Mouse (Mus musculus) cortical plate, adult 2 months (tissue): ENCODE results near the gene Ntm. TPM values are rescaled to one million over a fixed set of nuclear protein-coding genes. Genes with fewer than 3 reads are reported as not detected.

Source experiments
- H3K27ac ChIP-seq: fragments of 200-500 bp; 2 replicates; pipeline ENCODE4 v1.5.1; 2012; ENCODE audit warnings: low read length, control low read depth, inconsistent platforms; ENCODE audit not compliant: insufficient read depth
- H3K4me1 ChIP-seq: fragments of 200-500 bp; 2 replicates; pipeline ENCODE4 v1.6.1; 2011; ENCODE audit warnings: low read length; ENCODE audit not compliant: control insufficient read depth, insufficient read depth
- H3K4me3 ChIP-seq: fragments of 200-500 bp; 2 replicates; pipeline ENCODE4 v1.5.1; 2011; ENCODE audit warnings: mild to moderate bottlenecking, low read length, control low read depth; ENCODE audit not compliant: insufficient read depth
- CTCF ChIP-seq: fragments of 200-500 bp; IDR thresholded peaks from 2 replicates; pipeline ENCODE4 v1.5.1; 2011; ENCODE audit warnings: mild to moderate bottlenecking, control low read depth, low read length; ENCODE audit not compliant: insufficient read depth; ENCODE audit errors: extremely low read depth
- POLR2A ChIP-seq: fragments of 200-500 bp; IDR thresholded peaks from 2 replicates; pipeline ENCODE4 v1.6.1; 2011; ENCODE audit warnings: mild to moderate bottlenecking, low read length, control low read depth; ENCODE audit not compliant: insufficient read depth; ENCODE audit errors: extremely low read depth
- polyA plus RNA-seq: library from polyadenylated mRNA; depleted of rRNA; stranded (reverse); fragments of >200 nt; gene quantifications from 2 replicates; pipeline ENCODE4 v1.2.3, GENCODE M21; 2012

Ntm gene
- polyA plus RNA-seq, 1 experiment: 169 TPM

DNA sequence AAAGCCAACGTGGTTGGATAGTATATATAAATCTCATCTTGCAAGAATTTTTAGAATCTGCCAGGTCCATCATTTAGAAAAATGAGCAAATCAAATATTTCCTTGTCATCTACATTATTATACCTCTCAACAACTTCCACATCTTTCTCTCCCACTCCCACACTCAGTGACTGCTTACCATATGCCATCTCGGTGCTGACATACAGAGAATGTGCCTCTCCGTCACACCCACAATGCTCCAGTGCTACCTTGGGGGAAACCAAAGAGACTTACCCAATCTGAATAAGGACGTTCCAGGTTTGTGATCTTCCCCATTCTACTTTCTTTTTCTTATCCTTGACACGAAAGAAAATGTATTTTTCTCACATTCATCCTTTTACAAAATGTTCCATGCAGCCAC is 75.0 kb downstream of the Ntm start:
- H3K4me3 ChIP-seq: no peak overlapping the region
- no peak for TF ChIP-seq POLR2A
- no peak for TF ChIP-seq CTCF
- H3K4me1 ChIP-seq: peaks cover 7% of the 10 kb centered on the region
- no peak overlapping the region for H3K27ac ChIP-seq

DNA sequence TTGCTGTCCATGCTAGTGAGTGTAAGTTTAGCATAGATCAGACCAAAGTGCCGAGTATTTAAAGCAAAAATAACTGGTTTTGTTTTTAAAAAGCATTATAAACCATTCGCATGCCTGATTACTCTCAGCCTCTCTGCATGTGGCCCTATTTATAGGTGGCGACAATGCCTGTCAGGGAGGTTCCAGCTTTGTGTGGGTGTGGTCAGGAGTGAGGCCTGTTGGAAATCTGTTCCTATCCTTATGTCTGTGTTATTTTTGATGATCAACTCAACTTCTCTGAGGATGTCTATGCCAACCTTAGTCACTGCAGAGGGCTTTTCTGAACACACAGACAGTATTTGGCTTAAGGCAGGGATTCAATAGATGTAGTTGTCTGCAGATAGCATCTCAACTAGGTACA is 78.9 kb downstream of the Ntm start:
- TF ChIP-seq POLR2A: no peak
- no peak for TF ChIP-seq CTCF
- H3K4me1 ChIP-seq: peaks cover 10% of the 10 kb centered on the region
- no peak overlapping the region for H3K4me3 ChIP-seq
- H3K27ac ChIP-seq: no peak overlapping the region

DNA sequence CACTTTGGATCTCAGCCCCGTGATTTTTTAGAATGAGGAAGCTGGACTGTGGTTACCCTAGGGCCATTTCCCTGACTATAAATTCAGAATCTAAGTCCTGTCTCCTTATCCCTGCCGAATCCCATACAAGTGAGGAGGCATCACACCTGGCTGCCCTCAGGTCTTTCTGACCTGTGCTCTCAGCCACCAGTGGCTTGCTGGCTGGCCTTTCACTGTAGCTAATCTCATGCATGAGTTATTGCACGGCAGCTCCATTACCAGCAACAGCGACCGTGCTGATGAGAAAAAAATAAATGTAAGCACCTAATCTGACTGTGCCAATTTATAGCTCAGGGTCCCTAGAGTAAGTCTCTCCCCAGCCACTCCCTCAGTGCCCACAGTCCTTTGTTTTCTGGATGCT is 81.3 kb downstream of the Ntm start:
- peaks cover 10% of the 10 kb centered on the region for H3K4me1 ChIP-seq
- no peak overlapping the region for H3K4me3 ChIP-seq
- TF ChIP-seq CTCF: no peak
- no peak for TF ChIP-seq POLR2A
- H3K27ac ChIP-seq: no peak overlapping the region

DNA sequence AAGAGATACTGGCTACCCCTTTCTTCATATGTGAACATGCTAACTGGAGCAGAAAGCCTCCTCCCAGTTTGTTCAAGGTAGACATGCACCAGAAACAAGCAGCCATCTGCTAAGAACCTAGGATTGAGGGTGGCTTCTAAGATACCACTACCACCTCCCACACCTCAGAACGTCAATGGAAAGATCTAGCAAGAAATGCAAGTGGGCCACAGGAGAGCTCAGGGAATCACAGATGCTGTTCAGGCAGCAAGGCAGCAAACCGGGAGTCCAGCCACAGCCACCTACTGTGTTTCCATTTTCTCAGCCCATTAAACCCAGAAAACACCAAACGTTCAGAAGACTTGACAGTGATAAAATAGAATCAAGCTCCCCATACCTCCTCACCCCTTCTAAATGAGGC is 85.4 kb downstream of the Ntm start:
- TF ChIP-seq POLR2A (no peak), CTCF (no peak)
- H3K4me3 ChIP-seq: no peak overlapping the region
- no peak overlapping the region for H3K27ac ChIP-seq
- H3K4me1 ChIP-seq: peaks cover 9% of the 10 kb centered on the region

DNA sequence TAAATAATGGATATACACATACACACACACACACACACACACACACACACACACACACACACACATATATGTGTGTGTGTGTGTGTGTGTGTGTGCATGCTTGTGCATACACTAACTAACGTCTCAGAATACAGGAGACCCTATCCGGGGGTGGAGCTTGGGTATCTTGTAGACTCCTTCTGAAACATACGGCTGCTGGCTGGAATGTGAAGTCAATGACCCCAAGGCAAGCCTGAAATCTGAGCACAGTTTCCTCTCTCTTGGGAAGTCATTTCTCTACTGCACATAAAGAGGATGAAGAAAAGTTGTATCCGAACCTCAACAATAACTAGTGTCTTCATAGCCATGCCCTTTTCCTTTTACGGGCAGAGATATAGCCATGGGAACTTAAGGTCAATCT is 95.2 kb downstream of the Ntm start:
- no peak overlapping the region for H3K4me3 ChIP-seq
- H3K27ac ChIP-seq: no peak overlapping the region
- no peak for TF ChIP-seq POLR2A
- TF ChIP-seq CTCF: no peak
- H3K4me1 ChIP-seq: peaks cover 2% of the 10 kb centered on the region; the same call in 1 of the 2 replicates

DNA sequence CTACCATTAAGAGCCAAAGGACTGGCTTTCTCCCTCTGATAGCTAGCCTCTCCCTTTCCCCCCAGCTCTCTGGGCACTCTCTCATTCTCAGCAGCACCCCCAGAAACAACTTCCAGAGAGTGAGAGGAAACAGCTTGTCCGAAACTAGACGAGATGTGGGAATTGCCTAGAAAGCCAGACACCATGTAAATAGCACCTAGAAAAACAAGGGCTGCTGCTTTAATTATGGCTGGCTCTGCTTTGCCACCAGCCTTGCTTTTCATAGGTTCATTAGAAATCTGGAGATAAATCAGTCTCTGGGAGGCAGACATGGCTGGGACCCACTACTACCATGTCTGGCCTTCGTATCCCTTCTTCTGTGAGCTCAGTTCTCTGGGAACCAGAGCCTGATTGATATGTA is 96.1 kb downstream of the Ntm start:
- H3K4me3 ChIP-seq: no peak overlapping the region
- peaks cover 2% of the 10 kb centered on the region; the same call in 1 of the 2 replicates for H3K4me1 ChIP-seq
- TF ChIP-seq CTCF (no peak), POLR2A (no peak)
- H3K27ac ChIP-seq: no peak overlapping the region

DNA sequence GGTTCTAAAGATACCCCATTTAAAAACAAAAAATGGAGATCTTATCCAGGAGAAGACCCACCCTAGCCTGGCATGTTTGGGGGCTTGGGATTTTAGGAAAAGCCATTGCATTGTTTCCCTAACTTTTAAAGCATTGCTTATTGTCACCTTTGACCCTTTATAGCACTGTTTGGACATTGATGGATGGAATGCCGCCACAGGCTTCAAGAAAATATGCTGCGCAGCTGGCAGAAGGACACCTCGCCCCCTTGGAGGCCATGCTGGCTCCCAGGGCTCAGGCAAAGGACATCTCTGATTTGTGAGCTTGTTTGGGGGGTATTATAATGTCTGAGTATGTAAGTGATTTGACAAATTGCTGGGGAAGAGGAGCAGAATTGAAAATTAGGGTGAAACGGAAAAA is 96.8 kb downstream of the Ntm start:
- H3K4me3 ChIP-seq: no peak overlapping the region
- TF ChIP-seq CTCF: no peak
- TF ChIP-seq POLR2A: no peak
- no peak overlapping the region for H3K27ac ChIP-seq
- H3K4me1 ChIP-seq: no peaks in the 10 kb centered on the region

DNA sequence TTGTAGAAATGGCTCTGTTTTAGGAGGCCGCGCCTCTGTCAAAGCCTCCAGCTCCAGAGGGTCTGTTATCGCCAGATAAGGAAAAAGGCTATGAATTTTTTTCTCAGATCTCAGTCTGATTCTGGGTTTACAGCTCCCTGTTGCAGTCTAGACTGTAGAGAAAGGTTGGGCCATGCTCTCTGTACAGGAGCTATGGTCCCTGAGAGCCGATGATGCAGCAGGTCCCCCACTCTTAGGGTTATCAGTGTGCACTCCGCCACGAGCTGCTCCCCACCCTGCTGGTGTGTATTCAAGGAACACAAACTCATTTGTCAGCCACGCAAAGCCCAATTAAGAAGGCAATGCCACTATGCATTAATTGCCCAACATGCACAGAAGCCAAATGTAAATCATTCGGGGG is 97.4 kb downstream of the Ntm start:
- Histone ChIP-seq H3K27ac (no peak overlapping the region), H3K4me3 (no peak overlapping the region), H3K4me1 (no peaks in the 10 kb centered on the region)
- no peak for TF ChIP-seq CTCF
- TF ChIP-seq POLR2A: no peak

DNA sequence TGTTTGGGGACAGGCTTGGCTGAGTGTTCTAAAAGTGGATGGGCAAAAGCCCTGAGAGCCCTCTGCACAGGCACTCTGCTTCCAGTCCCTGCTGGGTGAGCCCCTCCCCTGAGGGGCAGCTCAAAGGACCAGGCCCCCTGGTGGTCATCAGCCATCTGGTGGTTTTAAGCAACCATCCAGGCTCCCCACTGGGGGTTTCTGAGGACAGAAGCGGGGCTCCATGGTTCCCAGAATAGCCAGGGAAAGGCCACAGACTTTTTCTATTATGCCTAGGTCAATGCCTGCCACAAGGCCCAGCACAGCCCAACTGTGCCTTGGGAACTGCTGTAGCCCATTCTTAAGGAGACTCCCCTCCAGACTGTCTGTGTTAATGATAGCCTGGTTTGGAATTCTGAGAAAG is 98.1 kb downstream of the Ntm start:
- no peak overlapping the region for H3K4me3 ChIP-seq

DNA sequence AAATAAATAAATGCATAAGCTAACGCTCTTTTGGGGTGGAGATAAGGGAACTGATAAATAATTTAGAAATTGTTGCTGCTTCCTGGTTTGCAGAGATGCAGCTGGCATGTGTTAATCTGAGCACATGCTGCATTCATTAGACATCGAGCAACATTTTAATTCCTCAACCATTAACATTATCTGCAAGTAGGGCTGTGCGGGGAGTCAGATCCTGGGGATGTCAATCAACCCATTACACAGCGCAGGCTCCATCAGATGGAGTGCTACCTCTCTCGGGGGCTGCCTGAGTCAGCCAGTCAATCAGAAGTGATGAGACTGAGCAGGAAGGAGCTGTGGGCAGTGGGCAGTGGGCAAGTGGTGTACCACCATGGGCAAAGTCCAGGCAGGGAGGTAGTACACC is 100.5 kb downstream of the Ntm start:
- Histone ChIP-seq H3K27ac (no peak overlapping the region), H3K4me1 (no peaks in the 10 kb centered on the region), H3K4me3 (no peak overlapping the region)
- TF ChIP-seq CTCF (no peak), POLR2A (no peak)

More for the DNA sequence above, 98.1 kb downstream of the Ntm start:
- TF ChIP-seq CTCF: no peak
- no peak for TF ChIP-seq POLR2A
- H3K4me1 ChIP-seq: no peaks in the 10 kb centered on the region
- no peak overlapping the region for H3K27ac ChIP-seq
